Mouse (Mus musculus) thymus, adult 2 months (tissue): ENCODE results near the gene Ado.

Experiments
- CTCF ChIP-seq: fragments of 200-500 bp; IDR thresholded peaks from 2 replicates; pipeline ENCODE4 v1.5.1; 2012; ENCODE audit warnings: mild to moderate bottlenecking, control low read depth, low read length, moderate library complexity, borderline replicate concordance; ENCODE audit not compliant: control insufficient read depth, poor library complexity, insufficient read depth; ENCODE audit errors: extremely low read depth
- POLR2A ChIP-seq: fragments of 200-500 bp; IDR thresholded peaks from 2 replicates; pipeline ENCODE4 v1.6.1; 2012; ENCODE audit warnings: mild to moderate bottlenecking, low read length, control low read depth, moderate library complexity; ENCODE audit not compliant: control insufficient read depth, poor library complexity, insufficient read depth; ENCODE audit errors: extremely low read depth

- no peak for TF ChIP-seq CTCF
- no peak for TF ChIP-seq POLR2A
These were observed 22.3 kb downstream of the Ado start for GRCm38 (mm10) chr10:67526435-67526834.
